Mouse (Mus musculus) testis, adult 2 months (tissue): Measurements from ENCODE around the gene Nat8f1. TPM values are rescaled to one million over a fixed set of nuclear protein-coding genes. Genes with fewer than 3 reads are reported as not detected.
A peak's percentile ranks its signal among the peaks of the same experiment; 100 is the strongest.
"Not testable (repeated sequence)": the region's sequence is repeated elsewhere in the genome, so short reads cannot be mapped to it uniquely, and the experiment has no call there.

Experiments
- H3K27ac ChIP-seq: fragments of 200-500 bp; 2 replicates; pipeline ENCODE4 v1.5.1; 2012; ENCODE audit warnings: low read depth, low read length; ENCODE audit not compliant: control insufficient read depth, insufficient read depth
- H3K27me3 ChIP-seq: fragments of 200-500 bp; 2 replicates; pipeline ENCODE4 v1.6.1; 2012; ENCODE audit warnings: mild to moderate bottlenecking, low read length, moderate library complexity; ENCODE audit not compliant: control insufficient read depth, insufficient read depth
- H3K36me3 ChIP-seq: fragments of 200-500 bp; 2 replicates; pipeline ENCODE4 v1.6.1; 2012; ENCODE audit warnings: mild to moderate bottlenecking, low read length; ENCODE audit not compliant: control insufficient read depth, insufficient read depth
- H3K4me1 ChIP-seq: fragments of 200-500 bp; 2 replicates; pipeline ENCODE4 v1.6.1; 2012; ENCODE audit warnings: low read length; ENCODE audit not compliant: control insufficient read depth, insufficient read depth
- H3K4me3 ChIP-seq: fragments of 200-500 bp; 2 replicates; pipeline ENCODE4 v1.5.1; 2012; ENCODE audit warnings: low read depth, mild to moderate bottlenecking, low read length, moderate library complexity, mixed read lengths; ENCODE audit not compliant: control insufficient read depth
- CTCF ChIP-seq: fragments of 200-500 bp; IDR thresholded peaks from 2 replicates; pipeline ENCODE4 v1.5.1; 2012; ENCODE audit warnings: low read depth, mild to moderate bottlenecking, inconsistent platforms, low read length, moderate library complexity; ENCODE audit not compliant: control insufficient read depth, insufficient read depth, insufficient replicate concordance
- POLR2A ChIP-seq: fragments of 200-500 bp; IDR thresholded peaks from 2 replicates; pipeline ENCODE4 v1.6.1; 2012; ENCODE audit warnings: low read depth, mild to moderate bottlenecking, inconsistent platforms, low read length, moderate library complexity; ENCODE audit not compliant: control insufficient read depth
- polyA plus RNA-seq: library from polyadenylated mRNA; depleted of rRNA; stranded (reverse); fragments of >200 nt; gene quantifications from 2 replicates; pipeline ENCODE4 v1.2.3, GENCODE M21; 2012

Nat8f1 gene
- polyA plus RNA-seq, 1 experiment: 7.6 TPM

GRCm38 (mm10) chr6:85936508-85937465 is 21.3 kb upstream of the Nat8f1 start:
- H3K27me3 ChIP-seq, H3K4me1 ChIP-seq, H3K36me3 ChIP-seq: not testable (repeated sequence)
- peak overlapping the region; percentile 78 for H3K4me3 ChIP-seq
- TF ChIP-seq CTCF (peak; percentile 58), POLR2A (peak; percentile 62; the same call in 1 of the 2 replicates)
- peak overlapping the region; percentile 62 for H3K27ac ChIP-seq

- no peak for TF ChIP-seq CTCF
- no peak for TF ChIP-seq POLR2A
- H3K4me1 ChIP-seq: peaks cover 8% of the 10 kb centered on the region
Measured at GRCm38 (mm10) chr6:85935646-85936045, 20.2 kb upstream of the Nat8f1 start.

GRCm38 (mm10) chr6:85934047-85934446 is 18.6 kb upstream of the Nat8f1 start:
- H3K27me3 ChIP-seq: no peaks in the 10 kb centered on the region

More at GRCm38 (mm10) chr6:85935646-85936045, 20.2 kb upstream of the Nat8f1 start:
- Histone ChIP-seq H3K4me3 (no peak overlapping the region), H3K36me3 (no peaks in the 10 kb centered on the region), H3K27ac (no peak overlapping the region), H3K27me3 (no peaks in the 10 kb centered on the region)

GRCm38 (mm10) chr6:85929312-85929711 is 13.8 kb upstream of the Nat8f1 start:
- Histone ChIP-seq H3K27me3 (no peaks in the 10 kb centered on the region), H3K4me3 (no peak overlapping the region), H3K36me3 (peaks cover 3% of the 10 kb centered on the region; the same call in 1 of the 2 replicates), H3K27ac (no peak overlapping the region), H3K4me1 (no peaks in the 10 kb centered on the region)
- TF ChIP-seq CTCF (no peak), POLR2A (no peak)

More at GRCm38 (mm10) chr6:85934047-85934446, 18.6 kb upstream of the Nat8f1 start:
- no peak overlapping the region for H3K4me3 ChIP-seq
- H3K27ac ChIP-seq: no peak overlapping the region
- TF ChIP-seq POLR2A: no peak
- H3K36me3 ChIP-seq: no peaks in the 10 kb centered on the region; the same call in 1 of the 2 replicates
- peaks cover 8% of the 10 kb centered on the region for H3K4me1 ChIP-seq

- no peak overlapping the region for H3K27ac ChIP-seq
- H3K27me3 ChIP-seq: no peaks in the 10 kb centered on the region
- H3K36me3 ChIP-seq: peaks cover 3% of the 10 kb centered on the region; the same call in 1 of the 2 replicates
- TF ChIP-seq POLR2A (no peak), CTCF (no peak)
- no peak overlapping the region for H3K4me3 ChIP-seq
- no peaks in the 10 kb centered on the region for H3K4me1 ChIP-seq
Measured at GRCm38 (mm10) chr6:85927476-85928464, 12.3 kb upstream of the Nat8f1 start.

GRCm38 (mm10) chr6:85926709-85927108 is 11.2 kb upstream of the Nat8f1 start:
- no peak overlapping the region for H3K27ac ChIP-seq
- H3K27me3 ChIP-seq: no peaks in the 10 kb centered on the region
- no peaks in the 10 kb centered on the region for H3K4me1 ChIP-seq
- peaks cover 3% of the 10 kb centered on the region; the same call in 1 of the 2 replicates for H3K36me3 ChIP-seq
- no peak for TF ChIP-seq CTCF
- no peak for TF ChIP-seq POLR2A
- no peak overlapping the region for H3K4me3 ChIP-seq

GRCm38 (mm10) chr6:85923643-85924042 is 8.2 kb upstream of the Nat8f1 start:
- H3K4me1 ChIP-seq: no peaks in the 10 kb centered on the region
- H3K36me3 ChIP-seq: peaks cover 3% of the 10 kb centered on the region; the same call in 1 of the 2 replicates
- H3K4me3 ChIP-seq: no peak overlapping the region
- TF ChIP-seq CTCF (no peak), POLR2A (no peak)
- H3K27me3 ChIP-seq: no peaks in the 10 kb centered on the region
- no peak overlapping the region for H3K27ac ChIP-seq
